Mouse (Mus musculus): ENCODE data around the gene Ifna4. TPM values are rescaled to one million over a fixed set of nuclear protein-coding genes. Genes with fewer than 3 reads are reported as not detected.
"Not testable (repeated sequence)": the region's sequence is repeated elsewhere in the genome, so short reads cannot be mapped to it uniquely, and the experiment has no call there.

Ifna4 gene
- polyA plus RNA-seq (2015; fragmentation: Nextera tagmentation; extraction: Ambion mirVana), result not detected in 2 replicates

- no peak for ATAC-seq (ENCODE audit: borderline replicate concordance, extremely low read depth, low FRiP score, low TSS enrichment)
These were observed at the start of gene Ifna4 for GRCm38 (mm10) chr4:88841438-88841911. TSS of gene Ifna4 (plus strand) at chr4:88841861.

GRCm38 (mm10) chr4:88793936-88794675, 47.6 kb upstream of the Ifna4 start, which contains the start of gene Gm13275:
TSS of gene Gm13275 (plus strand) at chr4:88794487.
- H3K4me2 ChIP-seq; H3K4me1 ChIP-seq; H3K9me3 ChIP-seq; ATAC-seq (ENCODE audit: borderline replicate concordance, extremely low read depth, low FRiP score, low TSS enrichment); H3K4me3 ChIP-seq; H3K36me3 ChIP-seq; H3K27me3 ChIP-seq; H3K27ac ChIP-seq; H3K9ac ChIP-seq: not testable (repeated sequence)
- 0% methylated on average over 10 of the region's 52 CpGs for WGBS

More at GRCm38 (mm10) chr4:88841438-88841911, at the start of gene Ifna4:
- Histone ChIP-seq H3K36me3 (no peaks in the 10 kb centered on the region), H3K27ac (no peak within 1 kb of the TSS), H3K4me2 (no peak within 1 kb of the TSS), H3K4me3 (no peak within 1 kb of the TSS), H3K9me3 (no peaks in the 10 kb centered on the region), H3K4me1 (no peaks in the 10 kb centered on the region), H3K27me3 (no peaks in the 10 kb centered on the region; the same call in 1 of the 2 replicates), H3K9ac (no peak within 1 kb of the TSS)
- 38% methylated on average over 2 of the region's 2 CpGs for WGBS

- no CpG with 5 or more reads among the region's 28 CpGs for WGBS
These were observed 44.6 kb upstream of the Ifna4 start, which contains the start of gene Gm13279 for GRCm38 (mm10) chr4:88797097-88797496. TSS of gene Gm13279 (plus strand) at chr4:88797397.

GRCm38 (mm10) chr4:88799365-88799764, 42.3 kb upstream of the Ifna4 start, which contains the start of gene Gm13285:
TSS of gene Gm13285 (plus strand) at chr4:88799665.
- H3K27me3 ChIP-seq; H3K36me3 ChIP-seq; H3K4me1 ChIP-seq; H3K9me3 ChIP-seq; ATAC-seq (ENCODE audit: borderline replicate concordance, extremely low read depth, low FRiP score, low TSS enrichment); H3K4me2 ChIP-seq; H3K27ac ChIP-seq; H3K9ac ChIP-seq; H3K4me3 ChIP-seq: not testable (repeated sequence)
- 15% methylated on average over 6 of the region's 7 CpGs for WGBS

More at GRCm38 (mm10) chr4:88797097-88797496, 44.6 kb upstream of the Ifna4 start, which contains the start of gene Gm13279:
- ATAC-seq (ENCODE audit: borderline replicate concordance, extremely low read depth, low FRiP score, low TSS enrichment); H3K27ac ChIP-seq; H3K9me3 ChIP-seq; H3K4me2 ChIP-seq; H3K27me3 ChIP-seq; H3K9ac ChIP-seq; H3K4me3 ChIP-seq; H3K4me1 ChIP-seq; H3K36me3 ChIP-seq: not testable (repeated sequence)

DNA sequence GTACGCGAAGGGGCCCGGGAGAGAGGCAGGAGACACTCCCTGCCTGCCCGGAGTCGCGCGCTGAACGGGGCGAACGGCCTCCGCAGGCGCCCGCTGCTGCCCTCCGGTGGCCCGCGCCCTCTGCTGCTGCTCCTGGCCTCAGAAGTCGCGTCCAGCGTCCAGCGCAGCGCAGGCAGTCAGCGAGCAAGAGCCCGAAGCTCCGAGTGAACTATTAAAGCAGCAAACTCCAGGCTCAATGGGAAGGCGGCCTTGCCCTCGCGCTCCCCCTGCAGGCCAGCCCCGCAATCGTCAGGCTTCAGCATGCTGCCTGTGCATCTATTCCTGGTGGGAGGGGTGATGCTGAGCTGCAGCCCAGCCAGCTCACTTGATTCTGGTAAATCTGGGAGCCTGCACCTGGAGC, 38.7 kb upstream of the Ifna4 start, which contains the start of gene Gm13287:
TSS of gene Gm13287 (plus strand) at position 301 of the 400 bp plus-strand sequence.
- not testable (repeated sequence) for H3K9me3 ChIP-seq; H3K9ac ChIP-seq; ATAC-seq (ENCODE audit: borderline replicate concordance, extremely low read depth, low FRiP score, low TSS enrichment); H3K4me3 ChIP-seq; H3K4me1 ChIP-seq; H3K36me3 ChIP-seq; H3K27me3 ChIP-seq; H3K27ac ChIP-seq
- WGBS, result no CpG with 5 or more reads among the region's 29 CpGs
- H3K4me2 ChIP-seq, result peak within 1 kb of the TSS; percentile 29; the same call in 1 of the 2 replicates

DNA sequence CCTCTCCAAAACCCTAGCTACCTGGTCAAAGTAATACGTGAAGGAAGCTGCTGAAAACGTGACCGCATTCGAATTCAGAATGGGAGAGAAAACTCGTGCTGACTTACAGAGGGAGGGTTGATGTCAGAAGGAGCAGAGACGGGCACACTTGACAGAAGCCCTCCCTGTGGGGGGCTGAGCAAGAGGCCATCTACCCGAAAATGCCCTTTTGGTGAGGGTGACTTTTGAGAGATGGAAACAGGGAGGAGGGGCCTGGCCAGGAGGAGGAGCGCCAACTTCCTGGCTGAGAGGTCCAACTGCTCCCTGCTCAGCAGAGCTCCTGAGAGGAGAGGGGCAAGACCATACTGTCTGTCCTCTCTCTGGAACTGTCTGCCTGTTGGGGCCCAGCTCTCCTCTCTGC, 36.4 kb upstream of the Ifna4 start, which contains the start of gene Gm13288:
TSS of gene Gm13288 (plus strand) at position 301 of the 400 bp plus-strand sequence.
- H3K9me3 ChIP-seq; H3K9ac ChIP-seq; H3K27me3 ChIP-seq; H3K36me3 ChIP-seq; H3K4me1 ChIP-seq; ATAC-seq (ENCODE audit: borderline replicate concordance, extremely low read depth, low FRiP score, low TSS enrichment): not testable (repeated sequence)
- Histone ChIP-seq H3K27ac (0 out of 2 replicates have a peak within 1 kb of the TSS, but pooled peaks have one; percentile 63), H3K4me2 (peak within 1 kb of the TSS; percentile 38), H3K4me3 (peak within 1 kb of the TSS; percentile 25; the same call in 1 of the 2 replicates)
- WGBS, result no CpG with 5 or more reads among the region's 8 CpGs

DNA sequence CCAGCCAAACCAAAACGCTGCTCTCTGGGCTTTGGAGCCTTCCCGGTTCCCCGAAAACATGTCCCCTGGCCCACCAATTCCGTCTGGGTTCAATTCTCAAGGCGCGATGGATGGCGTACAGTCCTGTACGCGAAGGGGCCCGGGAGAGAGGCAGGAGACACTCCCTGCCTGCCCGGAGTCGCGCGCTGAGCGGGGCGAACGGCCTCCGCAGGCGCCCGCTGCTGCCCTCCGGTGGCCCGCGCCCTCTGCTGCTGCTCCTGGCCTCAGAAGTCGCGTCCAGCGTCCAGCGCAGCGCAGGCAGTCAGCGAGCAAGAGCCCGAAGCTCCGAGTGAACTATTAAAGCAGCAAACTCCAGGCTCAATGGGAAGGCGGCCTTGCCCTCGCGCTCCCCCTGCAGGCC, 35.9 kb upstream of the Ifna4 start:
- H3K4me1 ChIP-seq; H3K9ac ChIP-seq; H3K9me3 ChIP-seq; H3K27me3 ChIP-seq; H3K36me3 ChIP-seq; ATAC-seq (ENCODE audit: borderline replicate concordance, extremely low read depth, low FRiP score, low TSS enrichment): not testable (repeated sequence)
- WGBS, result 0% methylated on average over 12 of the region's 34 CpGs
- Histone ChIP-seq H3K27ac (0 out of 2 replicates have a peak overlapping the region, but pooled peaks have one; percentile 63), H3K4me3 (peak overlapping the region; percentile 25; the same call in 1 of the 2 replicates), H3K4me2 (peak overlapping the region; percentile 38)

DNA sequence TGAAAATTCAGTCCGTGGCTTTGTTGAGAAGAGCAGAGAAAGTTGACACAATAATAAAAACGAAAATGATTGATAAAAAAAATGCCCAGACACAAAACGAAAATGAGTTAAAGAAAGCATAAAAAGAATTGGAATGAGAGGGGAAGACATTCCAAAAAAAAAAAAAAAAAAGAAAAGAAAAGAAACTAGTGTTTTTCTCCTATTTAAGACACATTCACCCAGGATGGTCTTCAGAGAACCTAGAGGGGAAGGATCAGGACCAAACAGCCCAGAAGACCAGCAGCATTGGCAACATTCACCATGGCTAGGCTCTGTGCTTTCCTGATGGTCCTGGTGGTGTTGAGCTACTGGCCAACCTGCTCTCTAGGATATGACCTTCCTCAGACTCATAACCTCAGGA, 25.7 kb upstream of the Ifna4 start, which contains the start of gene Ifna7:
TSS of gene Ifna7 (plus strand) at position 301 of the 400 bp plus-strand sequence.
- no peak within 1 kb of the TSS for H3K4me2 ChIP-seq
- no peaks in the 10 kb centered on the region for H3K27me3 ChIP-seq
- H3K4me3 ChIP-seq, result no peak within 1 kb of the TSS
- H3K27ac ChIP-seq, result no peak within 1 kb of the TSS
- no peaks in the 10 kb centered on the region for H3K9me3 ChIP-seq
- no peak for ATAC-seq (ENCODE audit: borderline replicate concordance, extremely low read depth, low FRiP score, low TSS enrichment)
- H3K36me3 ChIP-seq, result no peaks in the 10 kb centered on the region
- no peaks in the 10 kb centered on the region for H3K4me1 ChIP-seq
- WGBS, result 39% methylated on average over 3 of the region's 3 CpGs
- H3K9ac ChIP-seq, result no peak within 1 kb of the TSS

GRCm38 (mm10) chr4:88819659-88820058, 22.0 kb upstream of the Ifna4 start, which contains the start of gene Ifna11:
TSS of gene Ifna11 (plus strand) at chr4:88819959.
- Histone ChIP-seq H3K4me1 (no peaks in the 10 kb centered on the region), H3K27ac (no peak within 1 kb of the TSS), H3K9me3 (no peaks in the 10 kb centered on the region), H3K4me2 (no peak within 1 kb of the TSS), H3K9ac (no peak within 1 kb of the TSS), H3K4me3 (no peak within 1 kb of the TSS), H3K27me3 (no peaks in the 10 kb centered on the region), H3K36me3 (no peaks in the 10 kb centered on the region)
- ATAC-seq (ENCODE audit: borderline replicate concordance, extremely low read depth, low FRiP score, low TSS enrichment), result no peak
- WGBS, result 83% methylated on average over 1 of the region's 1 CpGs

DNA sequence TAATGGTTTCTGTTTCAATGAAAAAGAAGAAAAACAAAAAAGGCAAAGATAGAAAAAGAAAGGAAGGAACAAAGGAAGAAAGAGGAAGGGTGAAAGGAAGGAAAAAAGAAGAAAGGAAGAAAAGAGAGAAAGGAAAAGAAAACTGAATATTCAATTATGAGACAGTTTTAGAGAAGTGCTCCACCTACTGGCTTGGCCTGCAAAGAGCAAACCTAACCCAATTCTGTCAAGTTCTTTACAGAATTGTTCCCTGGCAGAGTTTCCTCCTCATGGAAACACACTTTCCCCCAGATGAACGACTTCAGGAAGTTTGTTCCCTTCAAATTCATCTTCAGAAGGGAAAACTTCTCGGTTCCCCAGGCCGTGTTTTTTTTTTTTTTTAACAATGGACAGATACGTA, 18.7 kb upstream of the Ifna4 start:
- 22% methylated on average over 4 of the region's 4 CpGs for WGBS
- no peak overlapping the region for H3K4me3 ChIP-seq
- no peaks in the 10 kb centered on the region for H3K4me1 ChIP-seq
- no peak for ATAC-seq (ENCODE audit: borderline replicate concordance, extremely low read depth, low FRiP score, low TSS enrichment)
- H3K9ac ChIP-seq, result no peak overlapping the region
- no peaks in the 10 kb centered on the region for H3K9me3 ChIP-seq
- no peak overlapping the region for H3K27ac ChIP-seq
- no peak overlapping the region for H3K4me2 ChIP-seq
- H3K27me3 ChIP-seq, result no peaks in the 10 kb centered on the region
- H3K36me3 ChIP-seq, result no peaks in the 10 kb centered on the region

- H3K9ac ChIP-seq; H3K4me2 ChIP-seq; H3K36me3 ChIP-seq; H3K27me3 ChIP-seq; H3K9me3 ChIP-seq; ATAC-seq (ENCODE audit: borderline replicate concordance, extremely low read depth, low FRiP score, low TSS enrichment); H3K27ac ChIP-seq; H3K4me1 ChIP-seq; H3K4me3 ChIP-seq: not testable (repeated sequence)
These were observed 14.5 kb upstream of the Ifna4 start, which contains the start of gene Ifna6 for GRCm38 (mm10) chr4:88827116-88827515. TSS of gene Ifna6 (plus strand) at chr4:88827416.

- H3K4me2 ChIP-seq, result no peak overlapping the region
- H3K9me3 ChIP-seq, result no peaks in the 10 kb centered on the region
- H3K27ac ChIP-seq, result no peak overlapping the region
- ATAC-seq (ENCODE audit: borderline replicate concordance, extremely low read depth, low FRiP score, low TSS enrichment), result no peak
- no peaks in the 10 kb centered on the region for H3K36me3 ChIP-seq
- WGBS, result 20% methylated on average over 4 of the region's 4 CpGs
- no peak overlapping the region for H3K9ac ChIP-seq
- H3K27me3 ChIP-seq, result no peaks in the 10 kb centered on the region
- no peaks in the 10 kb centered on the region for H3K4me1 ChIP-seq
- no peak overlapping the region for H3K4me3 ChIP-seq
These were observed 11.1 kb upstream of the Ifna4 start for GRCm38 (mm10) chr4:88830523-88830922.
